Mouse (Mus musculus): ENCODE data around the gene Mapk1. TPM values are rescaled to one million over a fixed set of nuclear protein-coding genes. Genes with fewer than 3 reads are reported as not detected.

Mapk1 gene
- polyA plus RNA-seq, 1 experiment from 2014 or later = 173 TPM

DNA sequence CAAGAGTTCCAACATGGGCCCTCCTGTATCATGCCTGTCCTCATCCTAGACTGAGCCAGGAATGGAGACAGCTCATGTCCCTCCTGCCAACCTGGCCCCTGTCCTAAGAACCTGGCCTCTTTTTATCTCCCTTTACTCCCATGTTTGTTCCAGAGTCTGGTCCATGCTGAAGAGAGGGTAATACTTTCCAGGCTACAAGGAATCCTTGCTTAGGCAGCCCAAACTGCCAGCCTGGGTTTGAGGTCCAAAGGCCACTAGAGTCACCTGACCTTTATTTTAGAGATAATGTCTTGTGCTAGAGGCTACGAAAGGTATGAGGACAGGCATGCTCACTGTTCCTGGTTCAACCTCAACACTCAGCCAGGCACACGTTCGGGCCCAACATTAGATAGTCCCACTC lies 113.8 kb downstream of the Mapk1 start:
- no peak overlapping the region for H3K9ac ChIP-seq (replicated peaks)
- no peak for ATAC-seq
- H3K36me3 ChIP-seq = peaks cover 93% of the 10 kb centered on the region
- no peak overlapping the region for H3K4me3 ChIP-seq (replicated peaks)
- H3K4me2 ChIP-seq (replicated peaks) = no peak overlapping the region
- 96% methylated on average over 3 of the region's 3 CpGs for WGBS
- no peaks in the 10 kb centered on the region for H3K4me1 ChIP-seq (replicated peaks)
- no peak overlapping the region for H3K27ac ChIP-seq
- H3K9me3 ChIP-seq = no peaks in the 10 kb centered on the region
- no peaks in the 10 kb centered on the region for H3K27me3 ChIP-seq

Other genes with a start within 250 kb of the Mapk1 start
- gene Spag6l, start 153.9 kb upstream of the Mapk1 start, polyA plus RNA-seq (2015; fragmentation: Nextera tagmentation; extraction: Ambion mirVana) = 11.4 and 11.8 TPM in 2 replicates
- gene Igll1, start 119.4 kb upstream of the Mapk1 start, polyA plus RNA-seq (2015; fragmentation: Nextera tagmentation; extraction: Ambion mirVana) = 0.21 and 0.24 TPM in 2 replicates
- 73.7 and 76.4 TPM in 2 replicates for gene Top3b, start 112.6 kb upstream of the Mapk1 start, polyA plus RNA-seq (2015; fragmentation: Nextera tagmentation; extraction: Ambion mirVana)
- 1.5 and 1.6 TPM in 2 replicates for gene Vpreb1, start 112.5 kb upstream of the Mapk1 start, polyA plus RNA-seq (2015; fragmentation: Nextera tagmentation; extraction: Ambion mirVana)
- 26.9 and 29.4 TPM in 2 replicates for gene Ppm1f, start 86.9 kb upstream of the Mapk1 start, polyA plus RNA-seq (2015; fragmentation: Nextera tagmentation; extraction: Ambion mirVana)
- gene Ypel1, start 86.3 kb downstream of the Mapk1 start, polyA plus RNA-seq (2015; fragmentation: Nextera tagmentation; extraction: Ambion mirVana) = 155 TPM in 2 replicates
- gene Ppil2, start 127.9 kb downstream of the Mapk1 start, polyA plus RNA-seq (2015; fragmentation: Nextera tagmentation; extraction: Ambion mirVana) = 168 and 171 TPM in 2 replicates
- gene 2610318N02Rik, start 141.8 kb downstream of the Mapk1 start, polyA plus RNA-seq (2015; fragmentation: Nextera tagmentation; extraction: Ambion mirVana) = 34.1 and 35.5 TPM in 2 replicates
- gene Sdf2l1, start 149.0 kb downstream of the Mapk1 start, polyA plus RNA-seq (2015; fragmentation: Nextera tagmentation; extraction: Ambion mirVana) = 37.0 and 42.9 TPM in 2 replicates
- gene Ydjc, start 161.2 kb downstream of the Mapk1 start, polyA plus RNA-seq (2015; fragmentation: Nextera tagmentation; extraction: Ambion mirVana) = 21.5 and 22.0 TPM in 2 replicates
- gene Ccdc116, start 163.8 kb downstream of the Mapk1 start, polyA plus RNA-seq (2015; fragmentation: Nextera tagmentation; extraction: Ambion mirVana) = 1.1 and 1.4 TPM in 2 replicates
- 330 and 342 TPM in 2 replicates for gene Ube2l3, start 219.3 kb downstream of the Mapk1 start, polyA plus RNA-seq (2015; fragmentation: Nextera tagmentation; extraction: Ambion mirVana)
- 2.1 and 2.5 TPM in 2 replicates for gene Rimbp3, start 225.2 kb downstream of the Mapk1 start, polyA plus RNA-seq (2015; fragmentation: Nextera tagmentation; extraction: Ambion mirVana)